Mouse (Mus musculus) R1 (cell line): ENCODE results near the gene Ska2.

ENCODE experiments used
- DNase-seq: peaks from one replicate; pipeline ENCODE4 v3.0.0-alpha.2; 2018; ENCODE audit warnings: low read depth, low spot score

Gene Ska2

DNA sequence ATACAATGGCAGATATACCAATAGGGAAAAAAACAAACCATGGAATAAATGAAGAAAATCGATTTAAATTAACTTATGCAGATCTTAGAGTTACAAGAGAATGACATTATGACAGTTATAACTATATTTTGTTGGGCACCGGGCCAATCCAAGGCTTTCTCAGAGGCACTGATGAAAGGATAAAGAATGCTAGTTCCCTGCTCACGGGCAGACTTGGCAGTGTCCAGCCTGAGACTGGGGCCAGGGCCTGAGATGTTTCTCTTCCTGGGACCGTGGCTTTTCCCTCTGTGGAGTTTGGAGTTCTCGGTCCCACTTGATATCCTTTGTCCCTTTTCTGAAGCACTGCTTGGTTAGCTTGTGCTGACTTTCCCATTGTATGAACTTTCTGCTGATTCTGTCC, 64.6 kb downstream of the Ska2 start:
- DNase-seq = no peak
